Mouse (Mus musculus) ovary, adult 18-20 months (tissue): ENCODE data around the gene Ppp3ca.

ENCODE experiments used
- DNase-seq: peaks from one replicate; pipeline ENCODE4 v3.0.0; 2022; ENCODE audit warnings: low spot score, mixed read lengths

Gene Ppp3ca

GRCm38 (mm10) chr3:136911276-136911675, 241.4 kb downstream of the Ppp3ca start:
- DNase-seq = no peak

- no peak for DNase-seq
These were observed 247.2 kb downstream of the Ppp3ca start for GRCm38 (mm10) chr3:136917080-136917479.

GRCm38 (mm10) chr3:136933071-136933470, 263.1 kb downstream of the Ppp3ca start:
- no peak for DNase-seq

DNA sequence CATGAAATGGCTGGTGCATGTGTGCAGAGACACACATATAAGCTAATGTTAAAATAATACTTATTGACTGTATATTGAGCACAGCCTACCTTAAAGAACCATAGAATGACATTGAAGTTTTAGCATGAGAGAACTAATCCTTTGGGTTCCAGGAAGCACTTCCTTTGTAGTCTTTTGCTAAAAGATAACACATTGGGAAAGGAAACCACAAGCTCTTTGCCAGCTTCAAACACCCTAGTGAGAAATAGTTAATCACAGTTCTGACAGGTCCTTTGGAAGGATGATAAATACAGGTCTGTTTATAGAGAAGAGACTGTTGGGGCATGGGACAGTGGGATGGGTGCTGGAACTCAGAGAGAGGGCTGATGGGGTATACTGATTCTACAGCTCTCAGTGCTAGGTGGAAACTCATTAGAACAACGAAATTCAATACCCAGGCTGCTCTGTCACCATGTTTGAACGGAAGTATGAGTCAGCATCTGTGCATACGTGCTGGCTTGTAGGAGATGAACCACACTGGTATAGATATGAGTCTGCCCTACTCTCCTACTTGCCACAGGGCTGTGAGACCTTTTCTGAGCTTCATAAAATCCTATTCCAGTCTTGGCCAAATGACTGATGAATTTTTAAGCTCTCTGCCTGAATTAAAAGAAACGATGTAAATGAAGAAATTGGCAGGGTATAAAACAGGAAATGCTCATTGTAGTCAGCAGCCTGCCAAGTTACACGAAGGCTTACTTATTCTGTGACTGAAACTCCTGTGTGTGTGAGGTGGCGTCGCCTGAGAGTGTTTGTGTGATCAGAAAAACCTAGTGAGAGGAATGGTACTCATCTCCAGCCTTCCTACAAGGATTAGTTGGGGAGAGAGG, 271.0 kb downstream of the Ppp3ca start:
- no peak for DNase-seq

- DNase-seq = no peak
These were observed 271.6 kb downstream of the Ppp3ca start for GRCm38 (mm10) chr3:136941602-136941926.

- DNase-seq = no peak
These were observed 275.6 kb downstream of the Ppp3ca start for GRCm38 (mm10) chr3:136945550-136945949.

DNA sequence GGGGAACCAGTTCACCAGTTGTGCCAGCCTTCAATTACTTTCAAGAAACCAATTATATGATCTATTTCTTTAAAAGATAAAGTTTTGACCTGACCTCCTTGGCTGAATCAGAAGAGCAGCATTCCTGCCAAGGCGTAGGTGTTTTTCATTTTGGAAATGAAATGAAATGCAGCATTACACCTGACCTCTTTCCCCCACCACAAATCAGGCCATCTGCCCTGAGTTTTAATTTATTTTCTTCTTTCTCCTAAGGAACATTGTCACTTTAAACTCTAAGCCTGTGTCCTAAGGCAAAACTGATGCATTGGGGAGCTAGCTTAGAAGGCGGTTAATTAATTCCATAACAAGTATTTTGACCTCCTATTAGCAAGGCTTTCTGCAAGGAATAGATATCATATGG, 276.7 kb downstream of the Ppp3ca start:
- DNase-seq = no peak

DNA sequence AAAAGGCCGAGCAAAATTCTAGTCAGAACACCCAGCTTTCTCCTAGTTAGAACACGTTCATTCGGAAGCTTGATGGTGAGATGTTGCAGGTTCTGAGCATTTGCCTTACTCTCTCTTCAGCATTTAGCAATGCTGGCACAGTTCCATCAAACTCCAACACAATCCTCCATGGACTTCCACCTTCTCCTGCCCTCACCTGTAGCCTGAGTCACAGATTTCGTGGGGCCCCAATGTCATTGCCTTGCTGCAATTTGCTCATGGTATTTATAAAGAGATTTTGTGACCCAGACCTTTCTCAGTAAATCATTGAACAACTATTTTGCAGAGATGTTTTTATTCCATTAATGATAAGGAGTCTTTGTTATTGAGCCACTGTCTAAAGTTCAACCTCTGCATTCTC, 278.2 kb downstream of the Ppp3ca start:
- no peak for DNase-seq

GRCm38 (mm10) chr3:136951792-136952191, 281.9 kb downstream of the Ppp3ca start:
- DNase-seq = no peak

- DNase-seq = no peak
These were observed 282.9 kb downstream of the Ppp3ca start for GRCm38 (mm10) chr3:136952822-136953221.

DNA sequence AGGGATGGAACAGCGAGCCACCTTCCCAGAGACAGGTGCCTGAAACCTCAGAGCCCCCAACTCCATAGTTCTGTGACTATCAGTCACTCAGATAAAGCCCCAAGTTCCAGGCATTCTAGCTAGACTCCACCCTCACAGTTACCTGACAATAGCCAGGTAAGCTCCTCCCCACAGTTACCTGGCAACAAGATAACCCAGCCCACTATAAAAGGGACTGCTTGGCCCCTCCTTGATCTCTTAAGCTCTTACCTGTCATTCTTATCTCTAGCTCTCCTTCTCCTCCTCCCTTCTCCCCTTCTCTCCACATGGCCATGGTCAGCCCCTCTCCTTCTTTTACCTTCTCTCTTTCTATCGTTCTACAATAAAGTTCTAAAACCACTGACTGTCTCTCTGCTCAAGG, 285.1 kb downstream of the Ppp3ca start:
- DNase-seq = no peak

DNA sequence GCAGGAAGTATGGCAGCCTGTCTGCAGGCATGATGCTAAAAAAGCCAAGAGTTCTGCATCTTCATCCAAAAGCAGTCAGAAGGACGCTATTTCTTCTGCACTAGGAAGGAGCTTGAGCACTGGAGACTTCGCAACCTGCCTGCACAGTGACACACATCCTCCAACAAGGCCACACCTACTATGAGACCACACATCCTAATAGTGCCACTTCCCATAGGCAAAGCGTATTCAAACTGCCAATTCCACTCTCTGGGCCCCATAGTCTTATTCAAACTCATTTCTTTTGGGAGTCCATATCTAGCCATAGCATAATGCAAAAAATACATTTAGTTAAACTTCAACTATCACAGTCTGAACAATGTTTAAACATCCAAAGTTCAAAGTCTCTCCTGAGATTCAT, 290.4 kb downstream of the Ppp3ca start:
- no peak for DNase-seq

- DNase-seq = no peak
These were observed 296.9 kb downstream of the Ppp3ca start for GRCm38 (mm10) chr3:136966786-136967185.

- no peak for DNase-seq
These were observed 297.6 kb downstream of the Ppp3ca start for GRCm38 (mm10) chr3:136967510-136967909.

DNA sequence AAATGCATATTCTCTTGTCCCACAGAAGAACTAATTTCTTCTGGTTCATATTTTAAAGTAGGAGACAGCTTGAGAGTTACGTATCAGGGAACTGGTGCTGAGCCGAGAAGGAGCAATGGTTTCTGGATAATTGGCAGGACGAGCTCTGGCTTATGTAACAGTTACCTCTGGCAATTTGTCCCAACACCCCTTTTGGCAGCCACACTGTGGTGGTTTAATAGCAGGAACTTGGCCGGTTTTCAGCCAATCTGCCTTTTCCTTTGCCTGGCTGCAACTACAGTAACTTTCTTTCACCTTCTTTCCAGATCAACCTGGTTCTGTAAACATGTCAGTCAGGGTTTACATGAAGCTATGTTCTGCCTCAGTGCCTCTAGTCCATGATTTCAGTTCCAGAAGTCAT, 299.9 kb downstream of the Ppp3ca start:
- no peak for DNase-seq

DNA sequence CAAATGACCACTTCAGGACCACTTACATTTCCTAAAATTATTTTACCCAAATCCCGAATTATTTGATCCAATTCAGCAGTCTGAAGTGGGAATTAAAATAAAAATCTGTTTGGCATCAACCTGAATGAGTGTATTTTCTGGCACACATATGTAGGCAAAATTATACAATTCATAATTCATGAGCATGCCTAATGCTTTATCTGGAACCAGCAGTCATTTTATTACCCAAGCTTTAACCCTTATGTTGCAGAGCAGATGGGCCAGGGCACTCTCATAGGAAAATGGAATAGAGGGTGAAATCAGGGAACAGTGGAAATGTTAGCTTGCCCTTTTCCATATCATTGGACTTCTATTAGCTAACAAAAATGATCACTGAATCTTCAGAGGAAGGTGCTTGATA, 307.9 kb downstream of the Ppp3ca start:
- no peak for DNase-seq

- DNase-seq = no peak
These were observed 311.1 kb downstream of the Ppp3ca start for GRCm38 (mm10) chr3:136980915-136981588.

DNA sequence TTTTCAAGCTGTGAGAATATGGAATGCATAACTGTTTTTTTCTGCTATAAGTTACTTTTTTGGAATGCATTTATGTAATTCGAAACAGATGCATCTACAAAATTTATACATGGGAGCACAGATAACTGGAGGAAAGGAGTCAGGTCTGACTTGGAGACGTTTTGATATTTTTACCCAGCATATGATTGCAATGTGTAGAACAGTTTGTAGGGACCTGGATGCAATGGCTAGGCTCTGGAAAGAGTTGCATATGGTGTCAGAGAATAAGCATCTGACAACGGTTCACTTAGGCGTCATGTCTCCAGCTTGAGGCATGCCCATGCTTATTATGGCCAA, 311.6 kb downstream of the Ppp3ca start:
- DNase-seq = no peak

GRCm38 (mm10) chr3:136982021-136982420, 312.1 kb downstream of the Ppp3ca start:
- no peak for DNase-seq

GRCm38 (mm10) chr3:136986096-136986881, 316.4 kb downstream of the Ppp3ca start:
- DNase-seq = no peak
